Mouse (Mus musculus): ENCODE results near the gene Myoz1. TPM values are rescaled to one million over a fixed set of nuclear protein-coding genes. Genes with fewer than 3 reads are reported as not detected.
"Not testable (repeated sequence)": the region's sequence is repeated elsewhere in the genome, so short reads cannot be mapped to it uniquely, and the experiment has no call there.

Gene Myoz1
- polyA plus RNA-seq, 1 experiment from 2014 or later = 2.8 TPM

DNA sequence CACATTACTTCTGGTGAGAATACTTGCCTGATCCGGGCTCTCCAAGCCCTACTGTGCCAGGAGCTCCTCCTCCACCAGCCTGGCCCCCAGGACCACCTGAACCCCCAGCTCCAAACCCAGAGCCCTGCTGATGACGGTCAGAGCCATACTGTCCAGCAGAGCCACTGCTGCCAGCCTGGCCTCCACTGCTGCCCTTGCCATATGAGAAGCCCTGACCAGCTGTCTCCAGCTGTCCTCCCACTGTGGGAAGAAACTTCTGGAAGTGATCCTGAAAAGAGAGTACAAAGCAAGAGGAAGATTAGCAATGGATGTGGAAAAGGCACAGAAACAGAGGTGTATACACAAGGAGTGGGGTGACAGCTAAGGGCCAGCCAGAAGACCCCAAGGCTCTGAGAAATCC is 5.3 kb downstream of the Myoz1 start:
- no peak overlapping the region for H3K9ac ChIP-seq
- no peak overlapping the region for H3K27ac ChIP-seq
- no peak for ATAC-seq (ENCODE audit: low FRiP score, low read depth)
- no peak overlapping the region for H3K4me2 ChIP-seq (replicated peaks)
- no peaks in the 10 kb centered on the region for H3K9me3 ChIP-seq
- H3K4me1 ChIP-seq = no peaks in the 10 kb centered on the region
- 83% methylated on average over 2 of the region's 2 CpGs for WGBS
- no peaks in the 10 kb centered on the region for H3K27me3 ChIP-seq
- no peak overlapping the region for H3K4me3 ChIP-seq
- no peaks in the 10 kb centered on the region for H3K36me3 ChIP-seq

DNA sequence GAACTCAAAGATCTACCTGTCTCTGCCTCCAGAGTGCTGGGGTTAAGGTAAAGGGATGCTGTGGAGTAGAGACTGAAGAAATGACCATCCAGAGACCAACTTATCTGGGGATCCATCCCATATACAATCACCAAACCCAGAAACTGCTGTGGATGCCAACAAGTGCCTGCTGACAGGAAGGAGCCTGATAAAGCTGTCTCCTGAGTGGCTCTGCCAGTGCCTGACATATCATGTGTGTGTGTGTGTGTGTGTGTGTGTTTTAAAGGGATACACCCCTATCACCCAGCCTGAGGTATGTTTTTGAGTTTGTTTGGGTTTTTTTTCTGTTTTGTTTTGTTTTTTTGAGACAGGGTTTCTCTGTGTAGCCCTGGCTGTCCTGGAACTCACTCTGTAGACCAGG is 10.0 kb downstream of the Myoz1 start:
- ATAC-seq (ENCODE audit: low FRiP score, low read depth) = no peak

DNA sequence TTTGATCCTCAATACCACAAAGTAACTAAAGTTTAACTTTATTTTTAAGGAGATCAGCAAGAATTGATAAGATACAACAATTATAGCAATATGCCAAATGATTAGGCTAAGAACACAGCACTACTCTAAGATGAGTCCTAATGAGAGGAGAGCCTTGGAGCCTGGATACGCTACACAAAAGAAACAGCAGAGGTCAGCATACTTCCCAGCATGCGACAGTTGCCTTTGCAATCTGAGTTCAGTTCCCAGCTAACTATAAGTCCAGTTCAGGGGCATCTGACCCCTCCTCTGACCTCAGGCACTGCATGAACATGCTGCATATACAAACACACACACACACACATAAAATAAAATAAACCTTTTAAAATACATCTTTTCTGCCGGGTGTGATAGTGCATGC is 10.8 kb downstream of the Myoz1 start:
- ATAC-seq (ENCODE audit: low FRiP score, low read depth) = no peak
- Histone ChIP-seq H3K4me3 (no peak overlapping the region), H3K27me3 (no peaks in the 10 kb centered on the region), H3K4me1 (peaks cover 5% of the 10 kb centered on the region), H3K9me3 (no peaks in the 10 kb centered on the region), H3K27ac (no peak overlapping the region), H3K4me2 (replicated peaks) (no peak overlapping the region), H3K36me3 (no peaks in the 10 kb centered on the region), H3K9ac (no peak overlapping the region)
- WGBS = 42% methylated on average over 3 of the region's 3 CpGs

More for the DNA sequence above, 10.0 kb downstream of the Myoz1 start:
- Histone ChIP-seq H3K4me2 (replicated peaks) (no peak overlapping the region), H3K27me3 (no peaks in the 10 kb centered on the region), H3K4me1 (peaks cover 5% of the 10 kb centered on the region), H3K4me3 (no peak overlapping the region), H3K27ac (no peak overlapping the region), H3K9me3 (no peaks in the 10 kb centered on the region), H3K9ac (no peak overlapping the region), H3K36me3 (no peaks in the 10 kb centered on the region)

DNA sequence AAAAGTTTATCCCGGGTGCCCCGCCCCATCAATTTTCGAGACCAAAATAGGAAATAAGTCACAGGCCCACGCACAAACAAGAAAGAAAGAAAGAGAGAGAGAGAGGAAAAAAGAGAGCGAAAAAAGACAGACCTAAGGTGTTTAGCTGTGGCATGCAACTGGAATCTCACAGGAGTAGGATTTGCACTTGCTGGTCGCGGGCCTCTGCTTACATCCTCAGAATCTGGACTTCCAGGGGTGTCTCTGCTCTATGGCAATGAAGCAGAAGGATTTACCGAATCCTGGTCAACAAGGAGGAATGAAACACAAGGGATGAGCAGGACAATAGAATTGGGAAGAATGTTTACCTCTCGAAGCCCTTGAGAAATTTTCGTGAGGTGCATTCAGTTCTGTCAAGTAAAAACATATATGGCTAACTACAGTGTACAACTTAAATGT is 14.9 kb downstream of the Myoz1 start:
- Histone ChIP-seq H3K4me3 (peak overlapping the region; percentile 83), H3K4me2 (replicated peaks) (peak overlapping the region; percentile 72), H3K9ac (peak overlapping the region; percentile 92), H3K9me3 (no peaks in the 10 kb centered on the region), H3K4me1 (peaks cover 9% of the 10 kb centered on the region), H3K36me3 (no peaks in the 10 kb centered on the region), H3K27me3 (no peaks in the 10 kb centered on the region), H3K27ac (peak overlapping the region; percentile 96)
- ATAC-seq (ENCODE audit: low FRiP score, low read depth) = no peak
- WGBS = 18% methylated on average over 10 of the region's 10 CpGs

DNA sequence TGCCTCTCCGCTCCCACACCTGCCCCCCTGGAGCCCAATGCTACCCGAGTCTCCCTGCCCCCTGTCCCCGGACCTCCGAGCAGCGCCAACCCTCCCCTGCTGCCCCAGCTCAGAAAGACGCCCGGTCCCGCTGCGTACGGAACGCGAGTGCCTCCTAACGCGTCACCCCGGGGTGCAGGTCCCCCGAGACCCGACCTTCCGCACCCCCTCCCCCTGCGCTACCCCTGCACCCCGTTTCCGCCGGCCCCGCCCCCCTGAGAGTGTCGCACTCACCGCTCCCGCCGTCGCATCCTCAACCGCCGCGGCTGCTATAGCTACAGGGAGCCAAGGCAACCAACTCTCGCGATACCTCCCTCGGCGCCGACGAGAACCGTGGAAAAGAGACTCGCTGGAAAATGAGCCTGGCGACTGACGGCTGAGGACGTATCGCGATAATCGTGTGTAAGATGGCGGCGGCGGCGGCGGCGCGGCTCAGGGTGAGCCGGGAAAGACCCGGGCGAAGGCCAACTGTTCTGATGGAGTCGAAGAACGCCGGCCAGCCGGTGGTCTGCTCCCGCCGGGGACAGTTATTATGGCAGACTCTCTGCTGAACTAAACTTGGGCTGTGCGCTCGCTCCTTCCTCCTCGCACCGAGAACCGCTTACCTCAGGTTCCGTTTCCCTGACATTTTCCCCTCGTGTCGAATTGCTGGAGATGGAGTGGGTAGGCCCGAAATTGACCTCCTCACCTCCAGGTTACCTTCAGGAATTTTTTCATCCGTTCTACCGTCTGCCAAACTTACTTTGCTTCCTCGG is 15.5 kb downstream of the Myoz1 start, which contains the start of gene Usp54:
Gene Usp54, minus strand, starts transcription at position 420 of the 794 bp plus-strand sequence.
- Histone ChIP-seq H3K4me2 (replicated peaks) (peak within 1 kb of the TSS; percentile 72), H3K36me3 (no peaks in the 10 kb centered on the region), H3K9me3 (no peaks in the 10 kb centered on the region), H3K27me3 (no peaks in the 10 kb centered on the region), H3K27ac (peak within 1 kb of the TSS; percentile 96), H3K4me1 (peaks cover 9% of the 10 kb centered on the region), H3K9ac (peak within 1 kb of the TSS; percentile 92), H3K4me3 (peak within 1 kb of the TSS; percentile 83)
- WGBS = under 1% methylated on average over 71 of the region's 73 CpGs
- peak; percentile 97 for ATAC-seq (ENCODE audit: low FRiP score, low read depth)

DNA sequence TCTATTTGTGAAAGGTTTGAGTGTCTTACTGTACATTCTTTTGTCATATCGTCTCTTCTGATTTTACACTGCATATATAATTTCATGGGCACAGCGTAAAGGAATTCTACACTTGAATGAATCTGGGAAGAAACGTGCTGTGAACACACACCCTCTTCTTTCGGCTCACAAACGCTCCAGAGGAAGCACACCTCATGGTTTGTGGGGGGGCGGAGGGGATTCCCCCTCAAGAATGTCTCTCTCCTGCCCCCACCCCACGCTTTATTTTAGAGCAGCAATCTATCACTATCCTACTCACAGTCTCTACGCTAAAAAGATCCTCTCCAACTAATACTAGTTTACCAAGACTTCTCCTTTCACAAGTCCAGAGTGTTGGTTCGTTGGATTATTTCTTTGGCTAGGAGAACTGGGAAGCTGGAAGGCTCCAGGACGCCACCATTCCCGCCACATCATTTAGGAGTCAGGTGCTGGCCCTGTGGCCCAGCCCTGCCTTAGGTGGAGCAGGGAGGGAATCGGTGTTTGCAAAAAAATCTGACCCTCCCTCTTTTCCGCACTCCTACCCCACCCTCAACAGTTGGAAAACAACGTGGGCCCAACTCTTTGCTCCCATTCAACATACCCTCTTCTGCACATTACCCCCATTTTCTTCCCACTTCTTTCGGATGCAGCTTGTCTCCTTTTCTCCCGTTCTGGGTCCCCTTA is 16.3 kb downstream of the Myoz1 start:
- H3K4me2 ChIP-seq (replicated peaks) = peak overlapping the region; percentile 72
- 3% methylated on average over 16 of the region's 16 CpGs for whole genome bisulfite sequencing
- no peaks in the 10 kb centered on the region for H3K9me3 ChIP-seq
- peaks cover 9% of the 10 kb centered on the region for H3K4me1 ChIP-seq
- peak overlapping the region; percentile 83 for H3K4me3 ChIP-seq
- H3K9ac ChIP-seq = peak overlapping the region; percentile 92
- peak overlapping the region; percentile 96; the same call in 1 of the 2 replicates for H3K27ac ChIP-seq
- ATAC-seq (ENCODE audit: low FRiP score, low read depth) = peak; percentile 34
- H3K36me3 ChIP-seq = no peaks in the 10 kb centered on the region
- no peaks in the 10 kb centered on the region for H3K27me3 ChIP-seq

DNA sequence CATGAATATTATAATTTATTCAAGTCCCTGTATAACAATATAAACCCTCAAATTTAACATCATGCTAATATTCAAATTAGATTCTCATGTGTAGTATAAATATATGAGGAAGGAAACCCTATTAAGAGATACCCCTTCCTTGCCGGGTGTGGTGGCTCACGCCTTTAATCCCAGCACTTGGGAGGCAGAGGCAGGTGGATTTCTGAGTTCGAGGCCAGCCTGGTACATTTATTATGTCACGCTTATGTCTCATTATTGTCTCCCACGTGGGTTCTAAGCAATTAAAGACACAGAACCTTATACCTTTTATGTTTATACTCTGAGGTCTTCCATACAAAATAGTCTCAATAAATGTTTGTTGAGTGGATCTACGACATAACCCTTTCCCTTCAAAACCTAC is 17.6 kb downstream of the Myoz1 start:
- no peak overlapping the region for H3K4me3 ChIP-seq
- ATAC-seq (ENCODE audit: low FRiP score, low read depth) = no peak
- H3K27ac ChIP-seq = no peak overlapping the region
- H3K4me1 ChIP-seq = peaks cover 9% of the 10 kb centered on the region
- WGBS = 91% methylated on average over 6 of the region's 6 CpGs
- no peak overlapping the region for H3K9ac ChIP-seq
- no peaks in the 10 kb centered on the region for H3K36me3 ChIP-seq
- H3K9me3 ChIP-seq = no peaks in the 10 kb centered on the region
- H3K4me2 ChIP-seq (replicated peaks) = no peak overlapping the region
- no peaks in the 10 kb centered on the region for H3K27me3 ChIP-seq

DNA sequence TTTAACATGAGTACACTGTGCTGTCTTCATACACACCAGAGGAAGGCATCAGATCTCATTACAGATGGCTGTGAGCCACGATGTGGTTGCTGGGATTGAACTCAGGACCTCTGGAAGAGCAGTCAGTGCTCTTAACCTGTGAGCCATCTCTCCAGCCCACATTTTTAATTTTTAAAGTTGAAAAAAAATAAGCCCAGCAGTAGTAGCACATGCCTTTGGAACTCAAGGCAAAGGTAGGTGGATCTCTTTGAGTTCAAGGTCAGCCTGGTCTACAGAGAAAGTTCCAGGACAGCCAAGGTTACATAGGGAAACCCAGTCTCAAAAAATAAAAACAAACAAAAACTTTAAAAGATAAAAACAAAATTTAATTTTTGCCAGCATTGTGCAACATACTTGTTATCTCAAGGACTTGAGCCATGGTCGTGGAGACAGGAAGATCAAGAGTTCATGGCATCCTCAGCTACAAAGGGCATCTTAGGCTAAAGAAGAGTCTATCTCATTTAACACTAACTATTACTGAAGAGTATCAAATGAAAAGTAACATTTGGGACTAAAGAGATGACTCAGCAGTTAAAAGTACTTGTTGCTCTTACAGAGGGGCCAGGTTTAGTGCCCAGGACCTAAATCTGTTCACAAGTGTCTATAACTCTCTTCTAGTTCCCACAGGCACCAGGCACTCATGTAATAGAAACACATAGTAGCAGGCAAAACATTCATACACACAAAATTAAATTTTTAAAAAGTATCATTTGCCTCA is 18.3 kb downstream of the Myoz1 start:
- 86% methylated on average over 2 of the region's 2 CpGs for WGBS

DNA sequence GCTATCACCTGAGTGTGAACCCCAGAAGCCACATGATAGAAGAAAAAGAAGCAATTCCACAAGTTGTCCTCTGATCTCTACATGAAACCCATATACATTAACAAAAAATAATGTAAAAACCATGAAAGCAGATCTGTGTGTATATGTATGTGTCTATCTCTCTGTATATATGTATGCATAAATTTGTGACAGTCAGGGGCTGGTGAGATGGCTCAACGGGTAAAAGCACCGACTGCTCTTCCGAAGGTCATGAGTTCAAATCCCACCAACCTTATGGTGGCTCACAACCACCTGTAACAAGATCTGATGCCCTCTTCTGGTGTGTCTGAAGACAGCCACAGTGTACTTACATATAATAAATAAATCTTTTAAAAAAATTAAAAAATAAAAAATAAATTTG is 19.4 kb downstream of the Myoz1 start:
- ATAC-seq (ENCODE audit: low FRiP score, low read depth); H3K4me2 ChIP-seq (replicated peaks); H3K27me3 ChIP-seq; H3K9ac ChIP-seq; H3K4me3 ChIP-seq; H3K9me3 ChIP-seq; H3K27ac ChIP-seq; H3K4me1 ChIP-seq; H3K36me3 ChIP-seq: not testable (repeated sequence)
- WGBS = 98% methylated on average over 3 of the region's 3 CpGs

More for the DNA sequence above, 18.3 kb downstream of the Myoz1 start:
- Histone ChIP-seq H3K36me3 (no peaks in the 10 kb centered on the region), H3K4me1 (peaks cover 9% of the 10 kb centered on the region), H3K27me3 (no peaks in the 10 kb centered on the region), H3K4me3 (no peak overlapping the region), H3K4me2 (replicated peaks) (no peak overlapping the region), H3K9me3 (no peaks in the 10 kb centered on the region), H3K27ac (no peak overlapping the region), H3K9ac (no peak overlapping the region)
- no peak for ATAC-seq (ENCODE audit: low FRiP score, low read depth)

DNA sequence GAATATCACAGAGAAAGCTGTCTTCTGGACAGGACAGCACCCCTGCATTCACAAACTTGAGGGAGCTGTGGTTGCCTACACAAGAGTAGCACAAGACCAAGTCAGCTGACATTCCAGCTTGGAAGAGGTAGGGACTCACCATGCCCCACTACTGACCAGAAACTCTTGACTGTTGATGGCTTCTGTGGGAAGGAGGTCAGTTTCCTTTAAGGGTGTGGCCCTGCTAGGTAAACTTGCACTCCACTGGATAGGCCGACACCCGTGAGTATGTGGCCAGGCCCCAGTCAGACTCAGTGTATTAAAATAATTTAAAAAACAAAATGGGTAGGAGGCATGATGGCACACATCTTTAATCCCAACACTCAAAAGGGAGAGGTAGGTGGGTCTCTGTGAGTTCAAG is 20.8 kb downstream of the Myoz1 start:
- no peak overlapping the region for H3K4me2 ChIP-seq (replicated peaks)
- H3K4me1 ChIP-seq = peaks cover 3% of the 10 kb centered on the region; the same call in 1 of the 2 replicates
- no peak overlapping the region for H3K4me3 ChIP-seq
- ATAC-seq (ENCODE audit: low FRiP score, low read depth) = no peak
- H3K27ac ChIP-seq = no peak overlapping the region
- no peaks in the 10 kb centered on the region for H3K27me3 ChIP-seq
- 89% methylated on average over 2 of the region's 2 CpGs for WGBS
- no peak overlapping the region for H3K9ac ChIP-seq
- H3K36me3 ChIP-seq = no peaks in the 10 kb centered on the region
- no peaks in the 10 kb centered on the region for H3K9me3 ChIP-seq

DNA sequence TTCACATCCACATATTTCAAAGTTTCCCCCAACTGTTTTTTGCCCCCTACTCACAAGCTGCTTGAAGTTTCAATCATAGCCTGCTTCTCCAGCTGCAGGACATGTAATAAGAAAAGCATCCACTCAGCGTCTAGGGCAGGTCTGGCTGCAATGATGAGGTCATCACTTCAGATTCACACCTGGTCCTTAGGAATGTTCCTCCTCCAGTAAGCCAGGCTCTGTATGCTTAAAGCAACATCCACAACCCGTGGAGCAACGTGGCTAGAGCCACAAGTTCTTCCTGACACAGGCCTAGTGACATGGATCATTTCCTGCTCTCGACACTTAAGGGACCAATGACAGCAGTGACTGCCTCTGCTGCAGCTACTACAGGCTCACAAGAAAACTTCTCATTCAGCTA is 25.1 kb downstream of the Myoz1 start:
- 33% methylated on average over 4 of the region's 4 CpGs for WGBS
- H3K9me3 ChIP-seq = no peaks in the 10 kb centered on the region
- no peak overlapping the region for H3K9ac ChIP-seq
- no peak overlapping the region for H3K4me3 ChIP-seq
- peaks cover 4% of the 10 kb centered on the region; the same call in 1 of the 2 replicates for H3K4me1 ChIP-seq
- ATAC-seq (ENCODE audit: low FRiP score, low read depth) = no peak
- H3K4me2 ChIP-seq (replicated peaks) = no peak overlapping the region
- 0 out of 2 replicates have a peak, but pooled peaks cover 4% of the 10 kb centered on the region for H3K36me3 ChIP-seq
- H3K27me3 ChIP-seq = no peaks in the 10 kb centered on the region
- H3K27ac ChIP-seq = peak overlapping the region; percentile 33; the same call in 1 of the 2 replicates

DNA sequence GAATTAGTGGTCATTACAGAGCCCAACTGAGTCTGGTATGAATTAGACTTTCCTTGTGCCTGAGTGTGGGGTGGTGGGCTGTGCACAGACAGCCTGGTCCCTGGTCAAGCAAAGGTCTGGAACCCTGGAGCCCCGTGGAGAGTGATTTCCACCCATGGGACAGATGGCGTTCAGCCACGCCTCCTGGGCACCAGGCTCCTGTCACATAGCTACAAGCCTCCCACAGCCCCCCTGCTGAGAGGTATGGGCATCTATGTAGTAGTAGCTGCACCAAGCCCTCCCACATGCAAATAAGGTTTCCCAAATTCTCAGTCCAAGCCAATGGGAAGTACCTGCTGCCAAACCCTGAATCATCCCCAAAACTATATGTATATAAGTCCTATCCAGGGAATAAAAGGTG is 29.4 kb downstream of the Myoz1 start:
- H3K27me3 ChIP-seq = no peaks in the 10 kb centered on the region
- WGBS = 65% methylated on average over 3 of the region's 3 CpGs
- no peak for ATAC-seq (ENCODE audit: low FRiP score, low read depth)

More for the DNA sequence above, 29.4 kb downstream of the Myoz1 start:
- H3K36me3 ChIP-seq = 0 out of 2 replicates have a peak, but pooled peaks cover 4% of the 10 kb centered on the region
- no peak overlapping the region for H3K4me3 ChIP-seq
- H3K9me3 ChIP-seq = no peaks in the 10 kb centered on the region
- peaks cover 10% of the 10 kb centered on the region; the same call in 1 of the 2 replicates for H3K4me1 ChIP-seq
- no peak overlapping the region for H3K4me2 ChIP-seq (replicated peaks)
- no peak overlapping the region for H3K9ac ChIP-seq
- no peak overlapping the region for H3K27ac ChIP-seq

Measured in limb, embryonic 13.5 days (tissue).